Mouse (Mus musculus) heart, postnatal 36 days (tissue): ENCODE results near the gene Cd47. TPM values are rescaled to one million over a fixed set of nuclear protein-coding genes. Genes with fewer than 3 reads are reported as not detected.

Experiments used
- DNase-seq, 2 experiments: peaks; one replicate each; pipeline ENCODE4 v3.0.0; 2021 to 2022
- intact Hi-C: fragments of 180-260 bp; cut with DNase I; formaldehyde crosslinking; loops from one replicate; pipeline ENCODE4 v1.15.1; 2025
- total RNA-seq, 2 experiments: library from RNA; stranded (reverse); gene quantifications; 2 replicates each; pipeline ENCODE4 v1.2.3; 2021

Cd47 gene
- total RNA-seq, 2 experiments from 2014 or later, result 82.9 to 83.0 TPM

GRCm38 (mm10) chr16:49902083-49902482 is 101.8 kb downstream of the Cd47 start:
- DNase-seq, result no peak
- intact Hi-C loops, result no loop called here

- intact Hi-C loops, result no loop called here
- no peak for DNase-seq
Observed at GRCm38 (mm10) chr16:49904248-49904930, 104.1 kb downstream of the Cd47 start.

- no peak for DNase-seq
- intact Hi-C loops, result loop anchor here (1.0 kb wide), 1 partner anchor 50 kb away; no protein-coding TSS in a partner anchor
Observed at GRCm38 (mm10) chr16:49905041-49905440, 104.7 kb downstream of the Cd47 start.

- intact Hi-C loops, result loop anchor here (1.0 kb wide), 1 partner anchor 50 kb away; no protein-coding TSS in a partner anchor
- peak in 1 of 2 experiments; percentile 17 for DNase-seq
Observed at GRCm38 (mm10) chr16:49905601-49906001, 105.3 kb downstream of the Cd47 start.

- no peak for DNase-seq
- intact Hi-C loops, result no loop called here
Observed at GRCm38 (mm10) chr16:49906066-49906465, 105.7 kb downstream of the Cd47 start.

GRCm38 (mm10) chr16:49906940-49907339 is 106.6 kb downstream of the Cd47 start:
- intact Hi-C loops, result no loop called here
- DNase-seq, result no peak

- intact Hi-C loops, result no loop called here
Observed at GRCm38 (mm10) chr16:49907356-49907755, 107.0 kb downstream of the Cd47 start.

DNA sequence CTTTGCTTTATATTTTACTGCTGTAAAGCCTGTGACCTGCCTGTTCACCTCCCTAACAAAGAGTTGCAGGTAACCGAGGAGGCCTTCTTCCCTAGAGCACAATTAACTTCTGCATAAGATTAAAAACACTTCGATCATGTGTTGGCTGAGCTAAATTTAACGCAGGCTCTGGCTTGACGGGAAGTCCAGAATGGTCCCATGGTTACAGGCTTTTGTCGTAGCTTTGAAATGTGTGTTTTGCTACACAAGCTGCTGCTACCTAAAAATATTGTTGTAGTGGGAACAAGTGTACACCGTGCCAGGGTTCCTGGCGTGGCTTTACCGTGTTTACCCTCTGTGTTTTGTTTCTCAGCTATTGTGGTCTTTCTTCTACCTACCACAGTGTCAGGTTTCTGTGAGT is 109.2 kb downstream of the Cd47 start:
- peak in 1 of 2 experiments; percentile 37 for DNase-seq

More at GRCm38 (mm10) chr16:49907356-49907755, 107.0 kb downstream of the Cd47 start:
- DNase-seq, result peak; percentile 37 to 38

GRCm38 (mm10) chr16:49914094-49914493 is 113.8 kb downstream of the Cd47 start:
- DNase-seq, result no peak
- intact Hi-C loops, result no loop called here

More for the DNA sequence above, 109.2 kb downstream of the Cd47 start:
- intact Hi-C loops, result no loop called here

- DNase-seq, result no peak
- intact Hi-C loops, result no loop called here
Observed at GRCm38 (mm10) chr16:49915532-49916476, 115.5 kb downstream of the Cd47 start.

DNA sequence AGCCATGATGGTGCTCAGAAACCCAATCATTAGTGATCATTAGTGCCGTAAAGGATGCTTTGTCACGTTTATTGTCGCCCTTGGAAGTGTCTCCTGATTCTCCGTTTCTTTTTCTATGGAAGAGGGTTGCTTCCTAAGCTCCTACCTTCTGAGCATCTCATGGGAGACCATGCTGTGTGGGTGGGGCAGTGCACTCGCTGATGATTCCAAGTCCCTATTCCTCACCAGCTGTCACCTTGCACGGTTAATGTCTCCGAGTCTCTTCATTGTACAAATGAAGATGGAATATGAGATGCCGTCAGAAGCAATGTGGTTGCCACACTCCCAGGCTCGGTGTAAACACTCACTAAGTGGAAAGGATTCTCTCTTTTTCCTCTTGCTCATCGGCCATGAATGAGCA is 119.9 kb downstream of the Cd47 start:
- intact Hi-C loops, result no loop called here
- DNase-seq, result no peak

GRCm38 (mm10) chr16:49921677-49922076 is 121.3 kb downstream of the Cd47 start:
- DNase-seq, result no peak
- intact Hi-C loops, result no loop called here

DNA sequence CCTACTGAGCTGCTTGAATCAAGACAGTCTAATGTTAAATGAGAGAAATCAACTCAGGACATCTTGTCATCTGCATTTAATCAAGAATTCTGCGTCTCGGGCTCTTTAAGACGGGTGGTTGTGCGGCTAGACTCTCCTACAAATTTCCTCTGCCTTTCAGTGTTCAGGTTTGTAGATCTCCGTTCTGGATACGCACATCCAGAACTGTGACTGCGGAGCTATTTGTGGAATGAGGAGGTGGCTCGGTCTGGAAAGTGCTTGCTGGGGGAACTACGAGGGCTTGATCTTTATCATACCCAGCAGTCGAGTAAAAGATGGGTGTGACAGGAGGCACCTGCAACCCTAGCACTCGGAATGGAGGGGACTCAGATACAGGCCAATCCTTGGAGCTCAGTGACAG is 121.8 kb downstream of the Cd47 start:
- no peak for DNase-seq
- intact Hi-C loops, result no loop called here

GRCm38 (mm10) chr16:49923720-49924119 is 123.4 kb downstream of the Cd47 start:
- intact Hi-C loops, result no loop called here
- DNase-seq, result no peak

GRCm38 (mm10) chr16:49924941-49925340 is 124.6 kb downstream of the Cd47 start:
- intact Hi-C loops, result no loop called here
- DNase-seq, result no peak

GRCm38 (mm10) chr16:49933274-49933673 is 132.9 kb downstream of the Cd47 start:
- DNase-seq, result no peak
- intact Hi-C loops, result no loop called here

DNA sequence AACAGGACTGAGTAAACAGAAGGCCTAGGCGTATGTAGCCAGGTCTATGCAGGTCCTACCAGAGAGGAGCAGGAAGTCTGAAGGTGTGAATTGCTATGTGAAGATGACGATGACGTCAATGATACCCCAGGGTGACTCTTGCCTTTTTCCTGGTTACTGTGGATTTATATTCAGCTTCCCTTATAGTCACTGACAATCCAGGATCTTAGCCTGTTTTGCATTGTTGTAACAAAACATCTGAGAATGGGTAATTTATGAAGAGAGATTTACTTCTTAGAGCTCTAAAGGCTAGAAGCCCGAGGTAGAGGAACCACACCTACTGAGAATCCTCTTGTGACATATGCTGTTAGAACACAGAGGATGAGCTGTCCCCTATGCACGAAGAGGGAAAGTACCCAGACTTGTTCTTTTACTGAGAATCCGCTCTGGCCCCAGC is 135.7 kb downstream of the Cd47 start:
- intact Hi-C loops, result no loop called here
- no peak for DNase-seq

DNA sequence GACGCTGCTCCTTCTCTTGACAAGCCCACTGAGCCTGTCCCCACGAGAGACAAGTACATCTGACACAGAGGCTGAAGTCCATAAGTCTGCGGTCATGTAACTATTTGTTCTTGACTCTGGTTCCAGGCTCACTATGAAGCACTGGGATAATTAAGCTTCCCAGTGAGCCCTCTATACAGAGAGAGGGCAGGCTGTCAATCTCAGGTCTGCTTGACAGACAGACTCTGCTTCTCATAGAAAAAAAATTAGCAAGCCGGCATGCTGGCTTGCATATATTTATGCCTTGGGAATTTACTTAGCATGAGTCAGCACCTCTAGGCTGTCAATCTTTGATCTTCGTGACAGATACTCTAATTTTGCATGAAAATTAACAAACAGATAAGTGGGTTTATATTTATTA is 136.5 kb downstream of the Cd47 start:
- intact Hi-C loops, result no loop called here
- DNase-seq, result no peak

DNA sequence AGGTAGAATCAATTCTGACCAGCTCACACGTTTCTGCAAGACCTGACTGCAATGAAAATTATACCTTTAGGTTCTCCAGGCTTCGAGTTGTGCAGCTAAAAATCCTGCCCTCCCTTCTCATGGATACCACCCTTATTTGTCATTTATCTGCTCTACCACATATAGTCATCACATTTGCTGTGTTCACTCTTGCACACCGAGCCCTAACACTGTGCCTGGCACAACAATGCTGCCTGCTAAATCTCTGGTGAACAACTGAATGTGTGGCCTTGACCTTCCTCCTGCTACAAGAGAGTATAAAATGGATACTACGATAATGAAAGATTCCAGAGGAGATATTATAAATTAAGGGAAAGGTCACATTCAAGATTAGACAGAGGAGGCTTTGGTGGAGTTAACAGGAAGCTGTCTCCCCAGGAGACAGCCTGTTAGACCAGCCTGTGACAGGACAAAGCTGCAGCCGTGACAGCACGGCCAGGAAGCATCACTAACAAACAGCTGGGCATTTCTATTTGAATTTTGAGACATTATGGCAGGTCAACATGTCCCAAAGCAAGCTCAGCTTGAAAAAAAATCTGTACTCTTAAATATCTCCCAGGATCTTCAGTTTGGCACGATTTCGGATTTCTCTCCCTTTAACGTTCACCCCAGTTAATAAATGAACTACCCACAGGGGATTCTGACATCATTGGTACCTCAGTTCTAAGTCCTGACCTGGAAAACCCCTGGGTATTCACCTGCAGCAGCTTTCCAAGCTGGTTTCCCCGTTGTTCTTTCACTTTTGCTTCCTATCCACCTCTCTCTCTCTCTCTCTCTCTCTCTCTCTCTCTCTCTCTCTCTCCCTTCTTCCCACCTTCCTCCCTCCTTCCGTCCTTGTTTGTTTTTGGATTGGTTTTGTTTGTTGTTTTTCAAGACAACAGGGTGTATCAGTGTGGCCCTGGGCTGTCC is 137.2 kb downstream of the Cd47 start:
- no peak for DNase-seq
- intact Hi-C loops, result no loop called here
